Mouse (Mus musculus): ENCODE measurements around the gene Lyl1. TPM values are rescaled to one million over a fixed set of nuclear protein-coding genes. Genes with fewer than 3 reads are reported as not detected.

Gene Lyl1
- polyA plus RNA-seq, 1 experiment, result not detected

DNA sequence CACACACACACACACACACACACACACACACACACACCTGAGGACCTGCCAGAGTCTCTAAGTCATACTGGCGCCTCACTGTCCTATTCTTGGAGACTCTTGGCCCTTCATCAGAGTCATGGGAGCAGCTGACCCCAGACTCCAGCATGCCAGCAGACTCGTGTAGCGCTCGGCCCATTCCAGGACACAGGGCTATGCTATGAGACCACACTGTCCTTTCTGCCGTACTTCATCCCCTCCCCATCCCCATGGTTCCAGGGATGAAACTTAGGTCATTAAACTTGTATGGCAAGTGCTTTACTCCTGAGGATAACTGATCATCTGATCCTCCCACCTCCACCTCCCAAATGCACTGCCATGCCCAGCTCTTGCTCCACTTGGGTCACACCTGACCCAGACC, 17.2 kb downstream of the Lyl1 start:
- Histone ChIP-seq H3K4me3 (ENCODE audit: insufficient read depth, low read length) (no peak overlapping the region), H3K27ac (ENCODE audit: insufficient read depth, low read length) (no peak overlapping the region), H3K4me1 (ENCODE audit: control insufficient read depth, insufficient read depth, low read length) (peaks cover 10% of the 10 kb centered on the region)
- no peak for TF ChIP-seq CTCF (IDR thresholded peaks at IDR 0.05; ENCODE audit: borderline replicate concordance, insufficient read depth, low read length)
- TF ChIP-seq POLR2A (IDR thresholded peaks at IDR 0.05; ENCODE audit: low read depth, low read length), result no peak

DNA sequence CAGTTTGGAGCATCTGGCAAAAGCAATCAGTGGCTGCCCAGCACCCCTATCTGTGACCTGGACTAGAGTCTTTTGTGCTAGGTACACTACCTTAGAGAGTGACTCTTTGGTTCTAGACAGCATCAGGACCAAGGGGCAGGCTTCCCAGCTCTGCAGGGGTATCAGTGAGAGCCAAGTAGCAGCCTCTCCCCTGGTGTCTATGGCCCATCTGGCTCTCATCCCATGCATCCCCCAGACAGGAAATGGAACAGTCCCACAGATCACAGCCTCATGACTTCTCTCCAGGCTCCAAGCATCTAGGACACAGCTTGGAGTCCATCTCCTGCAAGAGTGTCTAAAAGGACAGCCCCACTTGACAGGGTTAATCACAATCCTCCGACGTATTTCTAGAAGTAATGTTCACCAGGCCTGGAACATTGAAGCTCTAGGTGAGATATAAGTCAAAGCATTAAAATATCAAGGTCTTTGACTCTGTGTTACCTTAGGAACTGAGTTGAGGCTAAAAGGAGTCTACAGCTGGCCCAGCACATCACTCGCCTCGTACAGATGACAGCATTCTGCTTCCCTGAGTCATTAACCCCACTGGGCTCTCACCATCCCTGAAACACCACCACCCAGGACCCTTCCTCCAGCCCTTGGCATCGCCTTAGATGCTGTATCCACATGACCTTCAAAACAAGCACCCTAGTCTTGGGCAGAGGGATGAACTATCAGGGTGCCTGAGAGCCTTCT, 17.9 kb downstream of the Lyl1 start:
- H3K4me3 ChIP-seq (ENCODE audit: insufficient read depth, low read length), result no peak overlapping the region
- no peak for TF ChIP-seq CTCF (IDR thresholded peaks at IDR 0.05; ENCODE audit: borderline replicate concordance, insufficient read depth, low read length)
- TF ChIP-seq POLR2A (IDR thresholded peaks at IDR 0.05; ENCODE audit: low read depth, low read length), result no peak
- H3K27ac ChIP-seq (ENCODE audit: insufficient read depth, low read length), result no peak overlapping the region
- peaks cover 17% of the 10 kb centered on the region for H3K4me1 ChIP-seq (ENCODE audit: control insufficient read depth, insufficient read depth, low read length)

DNA sequence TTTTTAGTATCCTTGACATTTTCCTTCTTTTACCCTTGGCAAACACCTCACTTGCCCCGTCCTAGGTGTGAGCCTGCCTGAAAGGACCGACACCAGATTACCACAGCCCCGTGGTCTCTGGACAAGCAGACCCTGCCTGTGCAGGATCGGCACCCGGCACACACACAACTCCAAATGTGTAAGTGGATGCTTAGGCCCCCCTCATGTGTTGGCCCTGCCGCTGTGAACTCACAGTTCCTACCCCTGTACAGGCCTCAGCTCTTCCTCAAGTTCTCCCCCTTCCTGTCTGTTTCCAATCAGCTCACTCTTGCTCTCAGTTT, 21.2 kb downstream of the Lyl1 start:
- H3K27ac ChIP-seq (ENCODE audit: insufficient read depth, low read length), result peak overlapping the region; percentile 91
- TF ChIP-seq CTCF (IDR thresholded peaks at IDR 0.05; ENCODE audit: borderline replicate concordance, insufficient read depth, low read length) (no peak), POLR2A (IDR thresholded peaks at IDR 0.05; ENCODE audit: low read depth, low read length) (no peak)
- H3K4me3 ChIP-seq (ENCODE audit: insufficient read depth, low read length), result no peak overlapping the region
- peaks cover 21% of the 10 kb centered on the region for H3K4me1 ChIP-seq (ENCODE audit: control insufficient read depth, insufficient read depth, low read length)

DNA sequence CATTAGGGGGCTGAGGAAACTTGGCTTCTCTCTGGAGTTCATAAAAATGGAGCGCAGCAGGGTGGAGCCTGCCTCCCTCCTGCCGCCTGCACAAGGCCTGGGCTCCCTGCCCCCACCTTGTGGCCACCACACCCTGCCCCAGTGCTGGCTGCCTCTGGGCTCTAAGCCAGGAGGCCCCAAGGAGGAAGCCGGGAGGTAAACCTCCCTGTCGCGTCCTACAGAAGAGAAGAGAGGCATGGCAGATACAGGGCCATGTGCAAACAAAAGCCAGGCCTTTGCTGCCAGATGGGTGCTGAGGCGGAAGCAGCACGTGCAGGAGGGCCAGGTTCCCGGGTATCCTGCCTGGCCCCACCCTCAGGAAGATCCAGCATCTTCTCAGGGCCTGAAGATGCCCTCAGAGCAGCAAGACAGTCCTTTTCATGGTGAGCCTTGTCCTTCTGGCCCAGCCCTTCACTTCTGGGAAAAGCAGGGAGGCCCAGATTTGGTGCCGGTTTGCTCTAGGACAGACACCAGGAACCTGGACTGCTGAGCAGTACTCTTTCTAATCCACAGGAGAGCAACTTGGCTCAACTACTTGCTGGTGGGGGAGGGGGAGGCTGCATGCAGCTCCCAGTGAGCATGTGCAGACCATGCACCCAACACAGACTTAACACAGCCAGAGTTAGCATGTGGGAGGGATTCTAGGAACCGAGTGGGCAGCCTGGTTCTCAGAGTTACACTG, 21.8 kb downstream of the Lyl1 start, which contains the start of gene G430095P16Rik:
G430095P16Rik (plus strand) TSS at position 158 of the 721 bp plus-strand sequence.
- H3K4me3 ChIP-seq (ENCODE audit: insufficient read depth, low read length), result no peak within 1 kb of the TSS
- peaks cover 21% of the 10 kb centered on the region for H3K4me1 ChIP-seq (ENCODE audit: control insufficient read depth, insufficient read depth, low read length)
- TF ChIP-seq CTCF (IDR thresholded peaks at IDR 0.05; ENCODE audit: borderline replicate concordance, insufficient read depth, low read length) (no peak), POLR2A (IDR thresholded peaks at IDR 0.05; ENCODE audit: low read depth, low read length) (no peak)

DNA sequence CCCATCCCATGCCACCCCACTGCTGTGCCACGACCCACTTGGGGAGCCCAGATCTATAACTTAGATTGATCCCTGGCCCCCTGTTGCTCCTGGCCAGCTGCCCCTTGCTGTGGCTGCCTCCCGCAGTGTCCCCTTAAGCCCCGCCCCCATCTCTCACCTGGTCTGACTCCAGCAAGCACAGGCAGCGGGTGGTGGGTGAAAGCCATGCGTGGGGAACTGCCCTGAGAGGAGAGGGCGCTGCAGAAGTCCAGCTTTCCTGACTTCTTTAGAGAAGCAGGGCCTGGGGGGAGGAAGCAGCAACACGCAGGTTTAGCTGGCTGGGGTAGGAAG, 22.3 kb downstream of the Lyl1 start:
- H3K4me1 ChIP-seq (ENCODE audit: control insufficient read depth, insufficient read depth, low read length), result peaks cover 21% of the 10 kb centered on the region
- no peak overlapping the region for H3K4me3 ChIP-seq (ENCODE audit: insufficient read depth, low read length)
- H3K27ac ChIP-seq (ENCODE audit: insufficient read depth, low read length), result peak overlapping the region; percentile 91
- TF ChIP-seq POLR2A (IDR thresholded peaks at IDR 0.05; ENCODE audit: low read depth, low read length), result no peak
- TF ChIP-seq CTCF (IDR thresholded peaks at IDR 0.05; ENCODE audit: borderline replicate concordance, insufficient read depth, low read length), result no peak

More for the DNA sequence above, 21.8 kb downstream of the Lyl1 start, which contains the start of gene G430095P16Rik:
- H3K27ac ChIP-seq (ENCODE audit: insufficient read depth, low read length), result peak within 1 kb of the TSS; percentile 91

DNA sequence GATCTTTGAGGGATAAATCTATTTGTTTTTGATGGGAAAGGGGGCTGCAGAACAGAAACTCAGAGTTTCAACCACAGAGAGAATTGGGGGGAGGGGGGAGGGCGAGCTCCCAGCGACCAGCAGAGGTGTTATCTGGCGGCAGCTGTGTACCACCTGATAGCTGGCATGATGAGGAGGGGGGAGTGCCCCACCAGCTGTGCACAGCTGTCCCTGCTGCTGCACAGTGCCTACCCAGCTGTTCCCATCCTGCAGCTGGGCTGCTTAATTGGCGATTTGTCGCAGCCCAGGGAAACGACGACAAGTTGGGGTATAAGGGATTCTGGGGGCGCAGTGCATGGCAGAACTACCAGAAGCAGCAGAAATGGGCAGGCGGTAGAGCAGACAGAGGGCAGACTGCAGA, 23.4 kb downstream of the Lyl1 start:
- H3K4me3 ChIP-seq (ENCODE audit: insufficient read depth, low read length), result no peak overlapping the region
- TF ChIP-seq CTCF (IDR thresholded peaks at IDR 0.05; ENCODE audit: borderline replicate concordance, insufficient read depth, low read length) (no peak), POLR2A (IDR thresholded peaks at IDR 0.05; ENCODE audit: low read depth, low read length) (no peak)
- no peak overlapping the region; the same call in 1 of the 2 replicates for H3K27ac ChIP-seq (ENCODE audit: insufficient read depth, low read length)
- H3K4me1 ChIP-seq (ENCODE audit: control insufficient read depth, insufficient read depth, low read length), result peaks cover 16% of the 10 kb centered on the region

DNA sequence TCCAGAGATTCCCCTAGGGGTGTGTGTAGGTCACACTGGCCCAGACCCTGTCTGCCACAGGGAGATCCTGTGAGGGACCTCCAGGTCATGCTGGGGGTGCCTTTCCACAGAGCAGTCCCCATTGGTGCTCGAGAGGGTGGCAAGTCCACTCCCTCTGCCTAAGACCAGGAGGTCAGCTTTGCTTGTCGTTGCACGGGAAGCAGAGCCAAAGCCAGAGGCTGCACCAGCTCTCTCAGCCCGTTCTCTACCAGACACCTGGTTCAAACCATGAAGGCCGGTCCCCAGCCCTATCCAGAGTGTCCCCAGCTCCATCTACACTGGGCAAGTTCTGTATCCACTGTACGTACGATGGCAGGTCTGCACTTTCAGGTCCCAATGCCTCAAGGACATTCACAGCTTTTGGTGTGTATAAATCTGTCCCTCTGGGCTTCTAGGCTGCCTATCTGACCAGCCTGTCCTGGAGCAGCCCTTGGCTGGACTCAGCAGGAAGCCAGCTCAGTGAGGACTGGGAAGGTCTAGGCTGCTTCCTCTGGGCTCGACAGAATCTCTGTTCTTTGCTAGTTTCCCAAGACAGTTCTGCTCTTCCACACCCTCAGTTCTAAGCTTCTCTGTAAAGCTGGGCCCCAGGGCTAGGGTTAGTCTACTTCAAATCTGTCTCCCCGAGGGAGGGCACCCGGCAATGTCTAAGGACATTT, 24.1 kb downstream of the Lyl1 start:
- H3K4me1 ChIP-seq (ENCODE audit: control insufficient read depth, insufficient read depth, low read length), result peaks cover 16% of the 10 kb centered on the region
- no peak for TF ChIP-seq POLR2A (IDR thresholded peaks at IDR 0.05; ENCODE audit: low read depth, low read length)
- TF ChIP-seq CTCF (IDR thresholded peaks at IDR 0.05; ENCODE audit: borderline replicate concordance, insufficient read depth, low read length), result no peak
- no peak overlapping the region for H3K4me3 ChIP-seq (ENCODE audit: insufficient read depth, low read length)
- H3K27ac ChIP-seq (ENCODE audit: insufficient read depth, low read length), result peak overlapping the region; percentile 22; the same call in 1 of the 2 replicates

DNA sequence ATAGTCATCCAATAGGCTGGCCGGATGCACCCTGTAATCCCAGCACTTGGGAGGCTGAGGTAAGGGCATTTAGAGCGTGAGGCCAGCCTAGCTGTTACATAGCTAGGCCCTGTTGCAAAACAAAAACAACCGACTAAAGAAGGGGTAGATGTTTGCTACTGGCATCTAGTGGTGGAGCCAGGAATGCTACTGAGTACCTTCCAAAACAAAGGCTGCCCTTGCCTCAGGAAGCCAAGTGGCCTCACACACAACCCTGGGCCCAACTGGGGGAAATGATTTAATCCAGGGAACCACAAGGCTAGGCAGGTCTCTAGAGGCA, 24.6 kb downstream of the Lyl1 start:
- peaks cover 16% of the 10 kb centered on the region for H3K4me1 ChIP-seq (ENCODE audit: control insufficient read depth, insufficient read depth, low read length)
- H3K4me3 ChIP-seq (ENCODE audit: insufficient read depth, low read length), result no peak overlapping the region
- H3K27ac ChIP-seq (ENCODE audit: insufficient read depth, low read length), result peak overlapping the region; percentile 22; the same call in 1 of the 2 replicates
- no peak for TF ChIP-seq CTCF (IDR thresholded peaks at IDR 0.05; ENCODE audit: borderline replicate concordance, insufficient read depth, low read length)
- no peak for TF ChIP-seq POLR2A (IDR thresholded peaks at IDR 0.05; ENCODE audit: low read depth, low read length)

DNA sequence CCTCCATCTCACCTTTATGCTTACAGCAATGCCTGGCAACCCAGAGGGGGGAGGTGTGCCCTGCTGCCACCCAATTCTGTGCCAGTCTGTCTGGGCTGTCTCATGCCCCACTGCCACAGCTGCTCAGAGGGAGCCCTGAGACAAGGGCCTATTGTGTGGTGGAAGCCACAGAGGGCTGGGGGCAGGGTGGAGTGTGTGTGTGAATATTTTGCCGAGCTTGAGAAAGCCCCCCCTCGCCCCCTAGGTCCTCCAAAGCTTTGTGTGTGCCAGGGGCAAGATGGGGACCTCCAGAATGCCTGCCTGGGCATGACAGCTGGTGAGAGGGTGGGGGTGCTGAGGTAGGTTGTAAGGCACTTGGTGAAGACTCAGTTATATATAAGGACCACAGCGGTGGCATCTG, 27.2 kb downstream of the Lyl1 start:
- Histone ChIP-seq H3K4me1 (ENCODE audit: control insufficient read depth, insufficient read depth, low read length) (peaks cover 11% of the 10 kb centered on the region; the same call in 1 of the 2 replicates), H3K4me3 (ENCODE audit: insufficient read depth, low read length) (no peak overlapping the region), H3K27ac (ENCODE audit: insufficient read depth, low read length) (no peak overlapping the region)
- TF ChIP-seq CTCF (IDR thresholded peaks at IDR 0.05; ENCODE audit: borderline replicate concordance, insufficient read depth, low read length), result no peak
- TF ChIP-seq POLR2A (IDR thresholded peaks at IDR 0.05; ENCODE audit: low read depth, low read length), result no peak

Measured in embryonic fibroblast, embryonic 13.5 days (primary cell).